ENCODE assay signal across 8 mouse cellular contexts in genomic region chr5:76305616-76306015, GRCm38 (mm10). TPM values are rescaled to one million over a fixed set of nuclear protein-coding genes. Genes with fewer than 3 reads are reported as not detected.
DNase-seq lines count a peak whose midpoint lies in the region; ATAC-seq lines count a peak whose summit lies in the region.

No protein-coding gene starts in this region.

- peak overlapping the region; percentile 96 for H3K4me2 ChIP-seq in intestine, embryonic 14.5 days (ENCODE audit: low read length)

- H3K36me3 ChIP-seq in intestine, embryonic 14.5 days (ENCODE audit: control insufficient read depth, insufficient read depth, low read length) = no peaks in the 10 kb centered on the region
- H3K36me3 ChIP-seq in midbrain, embryonic 10.5 days = no peaks in the 10 kb centered on the region

- ATAC-seq in intestine, embryonic 14.5 days (replicated peaks; ENCODE audit: low FRiP score, low TSS enrichment, low read depth) = no peak

- peak overlapping the region; percentile 89; the same call in 1 of the 2 replicates for H3K9ac ChIP-seq in intestine, embryonic 14.5 days (ENCODE audit: low read length)

- DNase-seq in adrenal gland, adult (ENCODE audit: inconsistent age in 2 of 2, low spot score in 1 of 2) = peak; percentile 26 to 61
- DNase-seq in adrenal gland, adult 8-10 months = no peak
- DNase-seq in 3134 (ENCODE audit: extremely low read depth, insufficient read length, low spot score) = peak; percentile 17
- DNase-seq in embryo, embryonic 9.5 days (ENCODE audit: extremely low spot score) = peak; percentile 22
- peak; percentile 58 for DNase-seq in intestine, embryonic 14.5 days (ENCODE audit: low spot score)
- DNase-seq in midbrain, embryonic 10.5 days (ENCODE audit: low spot score) = peak; percentile 32
- DNase-seq in T-cell, adult 2 months (ENCODE audit: low spot score) = no peak
- no peak for DNase-seq in left cerebral cortex, adult 11 months (ENCODE audit: low spot score)

- H3K4me1 ChIP-seq in intestine, embryonic 14.5 days (replicated peaks; ENCODE audit: control insufficient read depth, insufficient read depth, low read length) = peaks cover 18% of the 10 kb centered on the region
- H3K4me1 ChIP-seq in midbrain, embryonic 10.5 days = peaks cover 31% of the 10 kb centered on the region

- no peaks in the 10 kb centered on the region for H3K27me3 ChIP-seq in intestine, embryonic 14.5 days (replicated peaks; ENCODE audit: control insufficient read depth, insufficient read depth, low read length)
- no peaks in the 10 kb centered on the region for H3K27me3 ChIP-seq in midbrain, embryonic 10.5 days (ENCODE audit: low read depth, poor library complexity, severe bottlenecking)

- H3K4me3 ChIP-seq in intestine, embryonic 14.5 days (ENCODE audit: low read depth, low read length) = peak overlapping the region; percentile 93
- H3K4me3 ChIP-seq in midbrain, embryonic 10.5 days = peak overlapping the region; percentile 94

- peak overlapping the region; percentile 98 for H3K27ac ChIP-seq in intestine, embryonic 14.5 days (ENCODE audit: low read depth)
- H3K27ac ChIP-seq in midbrain, embryonic 10.5 days (replicated peaks) = no peak overlapping the region

- H3K9me3 ChIP-seq in intestine, embryonic 14.5 days (ENCODE audit: control insufficient read depth, low read length) = no peaks in the 10 kb centered on the region
- no peaks in the 10 kb centered on the region for H3K9me3 ChIP-seq in midbrain, embryonic 10.5 days (replicated peaks)

- 3% methylated on average over 8 of the region's 8 CpGs for WGBS in intestine, embryonic 14.5 days
- WGBS in midbrain, embryonic 10.5 days = 3% methylated on average over 8 of the region's 8 CpGs

RNA-seq across cellular contexts. Expression of gene Clock, which starts 1.0 kb away (rescaled TPM):
- total RNA-seq in adrenal gland, adult 8-10 months (2022) = 10 to 100 TPM; 34.7 to 45.4 (median 43.5) TPM
- polyA plus RNA-seq in intestine, embryonic 14.5 days (2014; fragmentation: Nextera tagmentation; extraction: Ambion mirVana) = 19.4 and 23.9 TPM in 2 replicates
- polyA plus RNA-seq in midbrain, embryonic 10.5 days (2016; fragmentation: Nextera tagmentation; extraction: Ambion mirVana) = 10.9 and 12.1 TPM in 2 replicates

RNA-seq across cellular contexts. Expression of gene Pdcl2, which starts 25.3 kb away (rescaled TPM):
- total RNA-seq in adrenal gland, adult 8-10 months (2022) = not detected
- polyA plus RNA-seq in intestine, embryonic 14.5 days (2014; fragmentation: Nextera tagmentation; extraction: Ambion mirVana) = not detected in 2 replicates
- not detected in 2 replicates for polyA plus RNA-seq in midbrain, embryonic 10.5 days (2016; fragmentation: Nextera tagmentation; extraction: Ambion mirVana)

RNA-seq across cellular contexts. Expression of gene Nmu, which starts 58.0 kb away (rescaled TPM):
- total RNA-seq in adrenal gland, adult 8-10 months (2022) = not detected
- polyA plus RNA-seq in intestine, embryonic 14.5 days (2014; fragmentation: Nextera tagmentation; extraction: Ambion mirVana) = 0.30 TPM in 1 of 2 replicates, not detected in the other
- 0.28 and 0.45 TPM in 2 replicates for polyA plus RNA-seq in midbrain, embryonic 10.5 days (2016; fragmentation: Nextera tagmentation; extraction: Ambion mirVana)

Comparison
In these comparisons a context has a peak if more than half of its experiments do, and no peak if none do; other contexts are left out.
1. DNase-seq: peak in adrenal gland, adult (2 of 2), 3134 (single experiment), embryo, embryonic 9.5 days (single experiment), intestine, embryonic 14.5 days (single experiment) and midbrain, embryonic 10.5 days (single experiment); none in adrenal gland, adult 8-10 months (single experiment), T-cell, adult 2 months (single experiment) and left cerebral cortex, adult 11 months (single experiment).